Mouse (Mus musculus): ENCODE measurements around the gene Meox1. TPM values are rescaled to one million over a fixed set of nuclear protein-coding genes. Genes with fewer than 3 reads are reported as not detected.

The Meox1 gene
- polyA plus RNA-seq (2017; shearing (Covaris generic)): not detected

DNA sequence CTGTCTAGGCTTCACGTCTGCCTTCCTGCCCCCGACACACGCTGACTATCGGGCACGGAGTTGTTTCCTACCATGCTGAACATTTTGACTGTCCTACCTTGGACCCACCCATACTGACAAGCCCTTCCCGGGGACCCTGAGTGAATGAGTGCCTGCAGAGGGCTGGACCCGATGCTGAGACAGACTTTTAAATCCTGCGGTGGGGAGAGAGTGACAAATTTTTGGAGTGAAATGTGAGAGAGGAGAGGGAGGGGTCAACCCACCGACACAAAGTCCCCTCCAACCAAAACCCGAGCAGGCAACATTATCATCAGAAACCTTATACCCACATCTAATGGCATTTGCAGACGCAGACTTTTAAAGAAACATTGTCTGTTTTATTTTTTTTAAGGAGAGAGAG, at the start of gene Meox1:
TSS of gene Meox1 (minus strand) at position 171 of the 400 bp plus-strand sequence.
- ATAC-seq: no peak

DNA sequence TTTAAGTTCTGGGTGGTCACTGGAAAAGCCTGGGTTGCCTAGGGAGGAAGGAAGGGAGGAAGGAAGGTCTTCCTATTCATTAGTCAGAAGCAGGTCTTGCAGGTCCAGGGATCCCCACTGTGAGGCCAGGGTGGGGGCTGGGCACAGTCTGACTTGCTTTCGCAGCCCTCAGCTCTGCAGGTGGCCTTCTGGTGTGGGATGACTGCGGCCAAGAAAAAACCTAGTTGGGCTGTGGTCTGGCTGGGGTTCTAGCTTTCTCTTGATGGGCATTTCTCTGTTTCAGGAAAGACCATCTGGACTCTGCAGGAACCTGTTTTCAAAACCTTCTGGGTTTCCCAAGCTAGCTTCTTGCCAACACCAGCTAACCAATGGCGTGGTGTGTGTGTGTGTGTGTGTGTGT, 48.9 kb upstream of the Meox1 start:
- no peak for ATAC-seq

DNA sequence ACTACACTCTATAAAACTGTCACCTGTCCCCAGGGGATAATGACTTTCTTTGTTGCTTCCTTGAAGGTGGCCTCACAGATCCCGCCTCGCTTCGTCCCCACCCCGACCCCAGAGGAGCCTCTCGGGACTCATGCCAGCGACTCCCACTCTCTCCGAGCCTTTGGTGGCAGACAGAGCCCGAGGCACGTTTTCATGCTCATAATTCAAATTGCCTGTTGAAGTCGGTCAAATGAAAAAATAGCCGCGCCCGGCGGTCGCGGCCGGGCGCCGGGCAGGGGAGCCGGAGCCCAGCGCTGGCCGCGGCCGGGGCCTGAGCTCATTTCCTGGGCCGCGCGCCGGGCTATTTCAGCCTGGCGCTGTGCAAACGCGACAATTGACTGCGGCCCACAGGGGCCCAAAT, 42.9 kb upstream of the Meox1 start:
- no peak for ATAC-seq

DNA sequence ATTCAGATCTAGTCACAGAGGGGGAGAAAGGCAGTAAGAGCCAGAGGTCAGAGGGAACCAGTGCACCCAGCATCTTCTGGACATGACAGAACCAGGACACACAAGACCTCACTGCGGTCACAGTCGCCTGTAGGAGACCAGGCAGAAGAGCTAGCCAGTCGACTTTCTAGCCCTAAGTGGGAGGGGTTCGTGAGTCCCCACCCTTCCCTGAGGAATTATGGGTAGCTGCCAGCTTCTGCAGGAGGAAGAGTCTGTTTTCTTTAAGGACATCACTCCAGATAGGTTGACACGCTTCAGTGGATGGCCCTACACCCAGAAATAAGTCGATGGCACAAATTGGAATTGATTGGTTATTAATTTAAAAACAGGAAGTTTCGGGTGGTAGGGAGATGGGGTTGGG, 42.2 kb upstream of the Meox1 start:
- ATAC-seq: no peak

DNA sequence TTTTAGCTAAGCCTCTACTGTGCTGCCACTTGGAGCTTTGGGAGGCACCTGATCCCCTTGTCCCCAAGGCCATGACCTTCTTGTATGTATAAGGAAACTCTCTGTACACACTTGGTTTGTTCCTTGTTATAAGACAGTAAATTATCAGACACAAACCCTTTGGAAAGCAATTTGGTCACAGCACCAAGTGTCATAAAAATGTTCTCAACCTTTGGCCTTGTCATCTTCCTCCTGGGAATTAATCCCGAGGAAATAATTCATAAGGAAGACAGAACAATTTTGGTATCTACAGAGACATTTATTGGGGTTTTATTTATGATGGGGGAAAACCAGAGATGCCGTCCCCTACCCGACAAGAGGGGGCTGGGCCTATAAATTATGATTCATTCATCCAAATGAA, 41.6 kb upstream of the Meox1 start:
- no peak for ATAC-seq

DNA sequence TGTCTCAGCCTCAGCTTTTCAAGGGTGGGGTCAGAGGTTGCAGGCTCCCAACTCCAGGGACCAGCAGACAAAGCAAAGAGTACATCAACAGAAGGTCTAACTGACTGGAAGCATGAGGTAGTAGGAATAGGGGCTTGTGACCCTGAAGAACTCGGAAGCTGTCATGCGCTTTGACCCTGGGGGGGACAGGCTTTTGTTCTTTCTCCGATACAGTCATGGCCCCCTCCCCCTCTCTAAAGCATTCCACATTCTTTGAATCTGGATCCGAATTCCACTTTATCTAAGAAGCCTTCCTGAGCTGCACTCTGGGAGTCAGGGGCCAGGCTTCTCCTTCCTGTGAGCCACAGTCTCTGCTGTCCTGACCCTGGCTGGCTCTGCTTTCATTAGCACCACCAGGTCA, 37.8 kb upstream of the Meox1 start:
- no peak for ATAC-seq

DNA sequence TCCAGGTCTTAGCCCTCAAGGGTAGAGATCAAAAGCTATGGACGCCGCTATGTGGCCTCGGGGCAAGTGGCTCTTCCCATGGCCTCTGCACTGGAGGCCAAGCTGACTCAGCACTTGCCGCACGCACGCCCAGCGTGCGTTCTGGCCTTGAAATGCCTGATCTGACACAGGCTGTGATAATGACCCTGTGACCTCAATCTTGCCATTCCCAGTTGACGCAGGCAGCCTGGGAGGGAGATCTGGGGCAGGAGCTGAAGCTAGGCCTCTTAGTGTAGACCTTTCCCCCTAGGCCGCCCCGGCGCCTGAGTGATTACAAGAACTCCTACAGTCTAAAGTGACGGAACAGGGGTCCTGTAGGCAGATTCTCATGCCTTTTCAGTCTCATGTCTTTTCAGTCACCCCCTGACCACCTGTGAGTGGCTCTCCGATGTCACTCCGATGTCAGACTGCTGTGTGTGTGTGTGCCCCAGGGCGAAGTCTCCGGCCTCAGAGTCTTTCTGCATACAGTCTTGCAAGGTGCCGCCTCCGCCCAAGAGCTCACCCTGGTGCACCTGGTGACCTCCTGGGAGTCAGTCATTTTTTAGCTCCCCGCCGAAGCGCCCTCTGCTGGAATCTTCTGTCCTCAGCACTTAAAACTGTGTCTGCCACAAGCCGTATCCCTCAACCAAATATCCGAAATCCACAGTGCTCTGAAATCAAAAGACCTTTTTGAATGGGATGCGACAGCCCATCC, 34.0 kb upstream of the Meox1 start:
- ATAC-seq: no peak

DNA sequence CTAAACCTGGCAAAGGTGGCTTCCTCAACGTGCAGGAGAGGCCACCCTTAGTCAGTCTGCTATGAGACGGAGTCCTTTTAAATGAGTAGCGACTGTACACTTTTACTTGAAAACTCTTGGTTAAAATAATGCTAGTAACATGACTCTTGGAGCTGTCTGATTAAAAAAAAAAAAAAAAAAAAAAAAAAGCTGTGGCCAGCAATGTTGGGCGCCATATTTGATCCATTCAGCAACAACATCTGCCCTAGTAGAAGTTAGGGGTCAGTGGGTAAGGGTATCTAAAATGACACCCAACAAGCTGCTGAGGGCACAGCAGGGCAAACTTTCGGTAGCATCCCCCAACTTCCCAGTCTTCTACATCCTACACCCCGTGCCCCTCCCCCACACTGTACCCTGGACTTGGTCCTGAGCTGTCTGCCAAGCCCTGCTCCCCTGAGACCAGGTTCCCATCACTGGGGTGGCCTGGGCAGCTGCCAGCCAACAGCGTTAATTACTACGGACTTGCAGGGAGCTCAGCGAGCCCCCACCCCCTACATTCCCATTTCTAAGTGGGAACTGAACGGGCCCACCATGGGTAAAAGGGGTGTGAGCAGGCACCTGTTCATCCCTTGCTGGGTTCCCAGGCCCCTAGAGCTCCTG, 32.9 kb upstream of the Meox1 start:
- no peak for ATAC-seq

DNA sequence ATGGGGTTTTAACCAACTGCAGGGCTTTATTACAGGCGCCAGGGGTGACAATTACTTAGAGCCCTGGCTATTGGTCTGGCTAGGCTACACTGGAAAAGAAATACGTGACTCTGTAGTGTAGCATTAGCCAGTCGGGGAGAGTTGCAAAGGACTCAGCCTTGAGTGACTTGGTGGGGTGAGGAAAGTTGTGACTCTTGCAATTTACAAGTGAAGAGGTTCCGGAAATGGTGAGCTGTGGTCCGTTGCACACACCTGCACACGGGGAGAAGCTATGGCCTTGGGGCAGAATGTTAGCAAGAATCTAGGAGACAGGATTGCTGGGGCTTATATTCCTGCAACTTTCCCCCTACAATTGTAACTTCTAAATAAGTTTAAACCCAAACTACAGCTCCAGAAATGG, 31.5 kb upstream of the Meox1 start:
- no peak for ATAC-seq

DNA sequence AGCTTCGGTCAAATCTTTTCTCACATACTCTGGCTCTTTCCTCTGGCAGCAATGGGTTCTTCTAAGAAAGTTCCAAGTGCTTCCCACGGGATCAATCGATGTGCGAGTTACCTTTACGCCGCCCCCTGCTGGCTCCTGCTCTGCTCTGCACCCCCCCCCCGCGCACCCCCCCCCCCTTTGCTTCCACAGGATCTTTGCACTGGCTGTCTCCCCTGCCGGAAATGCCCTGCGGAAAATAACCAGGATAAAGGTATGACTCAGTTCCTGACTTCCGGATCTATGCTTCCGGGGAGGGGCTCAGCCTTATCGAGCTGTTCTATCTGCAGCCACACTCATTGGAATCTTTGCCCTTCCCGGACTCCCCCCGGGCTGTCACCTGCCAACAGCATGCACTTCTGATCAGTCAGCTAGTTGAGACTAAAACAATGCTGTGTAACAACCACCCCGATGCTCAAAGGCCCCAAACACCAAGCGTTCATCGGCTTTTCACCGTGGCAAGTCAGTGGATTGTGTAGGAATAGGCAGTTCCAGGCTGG, 30.3 kb upstream of the Meox1 start:
- no peak for ATAC-seq

DNA sequence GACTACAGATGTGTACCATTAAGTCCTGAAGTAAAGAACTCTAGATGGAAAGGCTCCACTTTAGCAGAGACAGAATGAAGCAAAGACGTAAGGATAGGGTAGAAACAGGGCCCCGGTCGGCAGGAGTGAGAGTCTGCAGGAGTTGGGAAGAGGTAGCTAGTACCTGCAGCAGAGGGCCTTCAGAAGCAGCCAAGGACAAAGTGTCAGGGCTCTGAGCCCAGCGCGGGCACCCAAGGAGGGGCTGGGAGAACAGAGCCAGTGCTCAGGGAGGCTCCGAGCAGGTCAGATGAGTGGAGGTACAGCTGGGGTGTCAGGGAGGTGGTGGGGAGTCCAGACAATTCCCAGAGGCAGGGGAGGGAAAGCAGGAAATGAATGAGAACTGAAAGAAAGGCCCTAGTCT, 29.8 kb upstream of the Meox1 start:
- no peak for ATAC-seq

DNA sequence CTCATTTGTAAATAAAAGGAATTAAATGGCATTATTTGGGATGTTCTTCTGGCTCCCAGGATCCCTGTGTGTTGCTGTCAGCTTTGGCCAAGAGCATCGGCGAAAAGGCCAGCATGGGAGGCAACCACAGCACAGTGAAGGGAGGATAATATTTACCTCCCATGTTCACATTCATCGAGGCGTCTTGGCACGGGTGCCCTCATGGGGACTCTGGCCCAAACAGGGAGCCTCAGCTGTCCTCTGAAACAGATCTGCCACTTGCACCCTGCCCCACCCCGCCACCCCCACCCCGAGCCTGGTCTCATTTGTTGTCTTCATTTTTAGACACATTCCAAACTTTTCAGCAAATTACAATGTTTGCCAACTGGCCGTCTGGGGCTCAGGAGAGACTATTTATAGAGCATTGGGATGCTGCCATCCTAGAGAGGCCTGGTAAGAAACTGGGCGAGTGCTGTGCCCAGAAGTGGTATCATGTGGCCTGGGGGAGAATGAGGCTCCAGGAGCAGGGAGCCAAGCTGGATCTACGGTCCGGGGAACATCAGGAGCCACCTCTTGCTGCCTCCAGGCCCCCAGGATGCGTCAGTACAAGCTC, 27.3 kb upstream of the Meox1 start:
- ATAC-seq: no peak

DNA sequence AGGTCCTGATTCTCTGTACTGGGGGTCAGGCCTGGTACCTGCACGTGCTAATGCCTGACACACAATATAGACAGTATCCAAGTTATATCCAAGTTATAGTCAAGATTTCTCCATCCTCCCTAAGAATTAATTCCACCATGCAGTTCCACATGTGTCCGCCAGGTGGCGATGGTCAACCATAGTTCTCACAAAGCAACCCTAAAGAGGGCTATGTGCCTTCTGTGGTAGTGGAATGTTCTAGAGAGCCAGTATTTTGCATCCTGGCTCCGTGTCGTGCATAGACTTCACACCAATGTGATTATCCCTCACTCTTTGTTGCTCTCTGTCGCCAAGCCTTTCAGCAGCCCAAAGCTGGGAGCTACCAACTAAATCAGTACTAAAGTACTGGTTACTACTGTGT, 25.5 kb upstream of the Meox1 start:
- ATAC-seq: no peak

DNA sequence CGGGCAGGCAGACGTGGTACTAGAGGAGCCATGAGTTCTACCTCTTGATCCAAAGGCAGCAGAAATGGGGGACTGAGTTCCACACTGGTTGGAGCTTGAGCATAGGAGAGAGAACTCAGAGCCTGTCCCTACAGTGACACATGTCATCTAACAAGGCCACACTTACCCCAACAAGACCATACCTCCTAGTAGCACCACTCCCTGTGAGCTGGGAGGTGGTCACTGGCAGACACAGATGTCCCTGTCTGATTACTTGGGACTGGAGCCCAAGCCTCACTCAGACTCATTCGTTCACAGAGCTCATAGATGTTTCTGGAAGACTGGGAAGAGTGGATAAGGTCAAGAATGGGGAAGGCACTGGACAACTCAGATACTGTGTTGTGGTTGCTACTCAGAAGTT, 24.4 kb upstream of the Meox1 start:
- no peak for ATAC-seq

DNA sequence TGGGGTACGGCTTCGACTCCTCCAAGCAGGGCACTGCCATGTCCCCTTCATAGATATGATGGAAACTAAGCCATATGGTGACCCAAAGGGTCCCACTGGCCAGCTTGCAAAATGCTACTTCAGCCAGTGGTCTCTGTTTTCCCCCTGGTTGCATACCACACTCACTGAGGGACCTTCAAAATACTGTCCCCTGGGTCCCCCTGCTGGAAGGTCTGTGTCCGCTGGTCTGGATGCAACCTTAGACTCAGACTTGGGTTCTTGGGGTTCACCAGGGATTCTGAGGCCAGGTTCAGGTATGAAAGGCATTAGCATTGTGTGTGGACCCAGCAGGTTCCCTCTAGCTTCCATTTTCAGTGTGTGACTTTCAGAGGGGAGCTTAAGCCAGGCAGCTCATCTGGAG, 22.6 kb upstream of the Meox1 start:
- ATAC-seq: no peak

DNA sequence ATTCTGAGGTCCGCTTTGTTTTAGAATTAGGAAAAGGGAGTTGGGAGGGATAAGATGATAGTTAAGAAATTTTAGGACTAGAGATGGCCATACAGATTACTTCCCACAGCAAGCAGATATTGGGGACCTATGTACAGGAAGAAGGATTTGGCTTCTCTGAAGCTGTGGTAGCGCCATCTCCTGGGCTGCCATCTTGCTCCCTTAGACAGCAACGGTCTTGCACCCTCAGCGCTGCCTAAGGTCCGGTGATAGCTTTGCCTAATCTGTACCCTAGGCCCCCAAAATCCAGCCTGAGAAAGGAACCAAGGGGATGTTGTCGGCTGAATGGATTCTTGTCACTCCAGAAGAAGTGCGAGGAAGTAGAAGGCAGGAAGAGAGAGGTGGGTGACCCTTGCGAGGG, 19.4 kb upstream of the Meox1 start:
- ATAC-seq: no peak

DNA sequence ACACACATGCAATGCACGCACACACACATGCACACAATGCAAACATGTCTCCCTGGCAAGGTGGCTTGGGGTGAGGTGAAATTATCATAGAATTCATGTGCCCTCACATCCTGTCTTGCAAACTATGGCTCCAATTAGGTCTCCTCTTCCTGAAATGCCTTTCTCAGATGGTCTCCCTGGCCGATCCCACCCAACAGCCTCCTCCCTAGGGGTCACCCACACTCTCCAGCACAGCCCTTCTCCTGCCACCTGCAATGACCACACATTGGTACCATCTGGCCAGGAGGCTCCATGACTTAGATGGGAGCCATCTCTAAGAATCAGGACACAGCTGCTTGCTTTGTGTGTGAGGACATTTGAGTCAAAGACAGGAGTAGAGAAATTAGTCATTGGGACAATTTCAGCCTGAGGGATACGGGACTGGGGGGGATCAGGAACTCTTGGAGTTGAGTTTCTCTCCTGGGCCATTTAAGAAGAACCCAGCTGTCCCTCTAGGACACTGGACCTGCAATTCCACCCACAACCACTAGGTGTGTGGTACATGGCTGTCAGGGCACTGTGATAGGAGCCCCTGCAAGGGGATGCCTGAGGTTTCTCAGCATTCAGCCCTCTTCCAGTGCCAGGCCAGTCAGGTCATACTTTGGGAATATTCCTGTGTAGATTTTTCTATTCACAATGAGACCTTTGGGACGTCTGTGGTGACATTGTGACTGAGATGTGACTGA, 17.8 kb upstream of the Meox1 start:
- no peak for ATAC-seq

DNA sequence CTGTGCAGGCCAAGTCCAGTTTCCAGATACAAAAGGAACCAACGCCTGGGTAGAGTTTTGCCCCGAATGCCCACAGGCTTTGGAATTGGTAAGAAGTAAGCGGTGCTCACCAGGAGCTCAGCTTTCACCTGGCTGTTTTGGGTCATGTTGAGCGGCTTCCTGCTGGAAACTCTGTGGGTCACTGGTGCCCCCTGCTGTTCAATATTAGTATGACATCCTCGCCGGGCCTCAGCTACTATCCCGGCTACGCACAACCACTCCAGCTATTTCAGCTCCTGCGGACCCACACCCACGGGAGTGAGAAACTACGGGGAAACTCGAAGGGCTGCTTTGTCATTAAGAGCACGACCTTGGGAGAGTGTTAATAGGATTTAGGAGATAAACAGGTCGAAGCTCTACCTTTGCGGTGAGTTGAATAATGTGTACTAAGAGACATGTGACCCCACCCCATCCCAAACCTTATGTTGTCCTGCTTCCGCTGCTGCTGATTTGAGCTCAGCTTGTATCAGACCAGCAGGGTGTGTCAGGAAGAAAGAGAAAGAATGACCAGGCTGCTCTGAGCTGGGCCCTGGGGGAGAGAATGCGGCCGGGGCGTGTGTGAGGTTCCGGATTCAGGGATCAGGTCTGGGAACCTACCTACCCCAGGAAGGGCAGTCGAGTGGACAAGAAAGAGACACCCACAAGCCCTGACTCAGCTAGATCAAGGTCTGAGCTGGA, 16.2 kb upstream of the Meox1 start:
- no peak for ATAC-seq

DNA sequence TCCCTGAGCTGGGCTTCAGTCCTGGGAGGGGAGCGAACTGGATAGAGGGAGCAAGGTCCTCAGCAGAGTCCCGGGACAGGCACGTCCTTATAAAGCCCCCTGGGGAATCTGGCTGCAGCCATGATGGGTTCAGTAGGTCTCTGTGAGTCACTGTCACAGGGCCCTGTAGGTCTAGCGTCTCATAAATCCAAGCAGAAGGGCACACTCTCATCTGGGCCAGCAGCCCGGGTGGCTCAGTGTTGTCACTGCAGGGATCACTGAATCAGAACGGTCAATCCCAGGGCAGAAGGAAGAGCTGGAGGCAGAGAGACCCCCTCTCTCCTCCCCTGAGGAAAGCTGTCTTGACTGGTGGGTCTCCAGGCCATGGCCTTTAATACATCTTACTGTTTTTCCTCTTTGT, 14.6 kb upstream of the Meox1 start:
- no peak for ATAC-seq

DNA sequence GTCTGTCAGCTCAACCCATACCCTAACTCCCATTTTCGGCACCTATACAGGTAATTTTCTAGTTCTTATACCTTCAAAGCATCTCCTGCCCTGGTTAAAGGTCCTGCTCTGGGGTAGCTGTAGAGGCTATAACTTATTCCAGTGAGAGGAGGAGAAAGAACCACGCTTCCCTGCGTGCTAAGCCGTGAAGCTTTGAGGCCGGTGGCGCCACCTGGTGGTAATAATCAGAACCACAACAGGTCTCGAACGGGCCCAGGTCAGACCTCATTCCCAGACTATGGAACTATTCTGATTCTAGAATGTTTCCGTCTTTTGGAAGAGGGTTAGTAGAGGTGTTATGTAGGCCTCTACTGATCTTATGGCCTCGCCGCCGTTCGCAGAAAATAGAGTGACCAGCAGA, 10.9 kb upstream of the Meox1 start:
- no peak for ATAC-seq

DNA sequence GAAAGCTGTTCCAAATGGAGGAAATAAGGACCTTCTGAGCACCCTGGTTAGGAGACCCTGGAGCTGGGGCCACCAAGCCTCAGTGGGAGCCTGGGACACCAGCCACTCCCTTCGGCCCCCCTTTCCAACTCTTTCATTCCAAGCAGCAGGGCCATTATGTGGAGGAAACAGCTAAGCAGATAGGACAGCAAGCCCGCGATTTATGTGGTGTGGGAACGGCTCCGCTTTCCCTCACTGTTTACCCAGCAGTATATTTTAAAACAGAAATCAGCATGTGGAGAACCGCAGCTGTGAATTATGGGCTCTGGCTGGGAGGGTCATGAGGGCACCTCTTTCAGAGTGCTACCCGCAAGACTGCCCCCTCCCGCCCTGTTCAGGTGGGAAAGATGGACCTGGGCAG, 7.1 kb upstream of the Meox1 start:
- no peak for ATAC-seq

DNA sequence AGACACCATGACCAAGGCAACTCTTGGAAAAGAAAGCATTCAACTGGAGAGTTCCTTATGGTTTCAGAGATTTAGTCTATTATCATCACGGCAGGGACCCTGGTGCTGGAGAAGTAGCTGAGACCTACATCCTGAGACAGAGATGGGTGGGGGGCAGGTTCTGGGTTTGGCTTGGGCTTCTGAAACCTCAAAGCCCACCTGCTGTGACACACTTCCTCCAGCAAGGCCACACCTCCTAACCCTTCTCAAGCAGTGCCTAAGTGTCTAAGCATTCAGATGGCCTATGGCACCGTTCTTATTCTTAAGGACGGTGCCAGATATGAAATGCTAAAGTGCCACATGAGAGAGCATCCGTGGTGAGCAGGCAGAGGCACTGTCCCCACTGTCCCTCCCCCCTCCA, 4.2 kb upstream of the Meox1 start:
- no peak for ATAC-seq
